Mouse (Mus musculus) mouse trophoblast stem cell (cell line): ENCODE results near the gene Foxp1.

ENCODE experiments used
- in situ Hi-C, 2 experiments: fragments of 300-500 bp; cut with MseI, MboI; formaldehyde crosslinking; loops; 2 replicates in 1 of 2; 3 replicates in 1 of 2; pipeline ENCODE4 v1.15.1; 2025

Foxp1 gene

GRCm38 (mm10) chr6:99522359-99523108, at the start of gene Foxp1:
Gene Foxp1, minus strand, starts transcription at chr6:99522721.
- in situ Hi-C loops, result no loop called here

GRCm38 (mm10) chr6:99572071-99572470, 49.5 kb upstream of the Foxp1 start:
- in situ Hi-C loops, result no loop called here

- in situ Hi-C loops, result no loop called here
Observed at GRCm38 (mm10) chr6:99566921-99567320, 44.4 kb upstream of the Foxp1 start.

- in situ Hi-C loops, result no loop called here
Observed at GRCm38 (mm10) chr6:99564766-99565165, 42.2 kb upstream of the Foxp1 start.

- in situ Hi-C loops, result no loop called here
Observed at GRCm38 (mm10) chr6:99556950-99557349, 34.4 kb upstream of the Foxp1 start.

DNA sequence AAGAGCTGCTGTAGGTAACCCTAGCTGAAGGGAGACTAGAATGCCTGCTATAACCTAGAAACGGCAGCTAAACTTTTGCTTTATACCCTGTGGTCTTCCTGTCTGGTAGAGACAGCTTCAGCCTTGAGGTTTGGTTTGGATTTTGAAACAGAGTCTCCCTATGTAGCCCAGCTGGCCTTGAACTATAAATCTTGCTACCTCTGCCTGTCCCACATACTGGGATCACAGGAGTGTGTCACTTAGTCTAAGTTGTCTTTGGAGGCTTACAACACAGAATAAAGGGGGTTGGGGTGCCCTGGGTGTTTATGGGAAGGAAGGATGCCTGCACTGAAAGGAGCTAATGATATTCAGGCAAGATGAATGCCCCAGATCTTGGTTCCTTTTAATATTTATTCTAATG, 30.3 kb upstream of the Foxp1 start:
- in situ Hi-C loops, result no loop called here

DNA sequence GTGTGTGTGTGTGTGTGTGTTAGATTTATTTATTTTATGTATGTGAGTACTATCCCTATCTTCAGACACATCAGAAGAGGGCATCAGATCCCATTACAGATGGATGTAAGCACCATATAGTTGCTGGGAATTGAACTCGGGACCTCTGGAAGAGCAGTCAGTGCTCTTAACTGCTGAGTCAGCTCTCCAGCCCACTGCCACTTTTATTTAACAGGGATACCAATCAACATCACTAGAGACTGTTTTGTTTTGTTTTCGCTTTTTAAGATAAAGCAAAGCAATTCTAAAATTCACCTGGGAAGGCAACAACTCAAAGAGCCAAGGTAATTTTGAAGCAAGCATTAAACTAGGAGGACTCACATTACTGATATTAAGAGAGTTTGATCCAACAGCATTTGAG, 23.9 kb upstream of the Foxp1 start:
- in situ Hi-C loops, result no loop called here

GRCm38 (mm10) chr6:99545437-99545836, 22.9 kb upstream of the Foxp1 start:
- in situ Hi-C loops, result no loop called here

- in situ Hi-C loops, result no loop called here
Observed at GRCm38 (mm10) chr6:99541105-99541504, 18.6 kb upstream of the Foxp1 start.

GRCm38 (mm10) chr6:99540653-99541052, 18.1 kb upstream of the Foxp1 start:
- in situ Hi-C loops, result no loop called here

DNA sequence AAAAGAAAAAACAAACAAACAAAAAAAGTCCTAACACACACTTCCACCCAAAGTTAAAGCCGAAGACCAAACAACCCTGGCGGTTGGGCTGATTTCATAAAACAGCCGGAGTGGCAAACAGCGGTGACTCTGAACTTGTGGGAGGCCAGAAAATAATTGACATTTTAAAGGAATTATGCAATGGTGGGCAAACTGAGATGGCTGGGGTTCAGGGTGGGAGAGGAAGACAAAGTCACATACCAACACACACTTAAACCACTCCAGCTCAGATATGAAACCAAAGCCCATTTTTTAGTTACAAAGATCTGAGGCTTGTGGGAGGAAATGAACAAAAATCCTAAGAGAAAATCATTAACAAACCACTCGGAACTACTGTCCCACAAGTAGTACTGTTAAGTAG, 17.6 kb upstream of the Foxp1 start:
- in situ Hi-C loops, result no loop called here

GRCm38 (mm10) chr6:99538194-99538941, 15.8 kb upstream of the Foxp1 start:
- in situ Hi-C loops, result no loop called here

GRCm38 (mm10) chr6:99534211-99534745, 11.8 kb upstream of the Foxp1 start:
- in situ Hi-C loops, result no loop called here

DNA sequence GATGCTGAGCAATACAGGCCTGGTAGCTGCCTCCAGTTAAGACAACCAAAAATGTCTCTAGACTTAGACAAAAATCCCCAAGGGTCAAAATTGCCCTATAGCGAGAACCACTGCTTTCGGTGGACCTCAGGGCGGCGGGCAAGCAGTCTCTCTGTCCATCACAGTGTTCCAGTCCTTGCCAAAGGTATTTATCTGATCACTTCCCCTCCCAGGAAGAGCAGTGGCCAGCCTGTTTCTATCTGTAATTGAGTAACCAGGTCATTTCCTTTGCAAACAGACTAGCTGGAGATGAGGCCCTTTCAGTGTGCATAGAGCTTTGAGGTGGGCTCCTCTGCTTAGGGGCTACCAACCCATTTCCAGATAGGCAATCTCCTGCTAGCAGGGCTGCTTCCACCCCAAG, 9.9 kb upstream of the Foxp1 start:
- in situ Hi-C loops, result no loop called here

DNA sequence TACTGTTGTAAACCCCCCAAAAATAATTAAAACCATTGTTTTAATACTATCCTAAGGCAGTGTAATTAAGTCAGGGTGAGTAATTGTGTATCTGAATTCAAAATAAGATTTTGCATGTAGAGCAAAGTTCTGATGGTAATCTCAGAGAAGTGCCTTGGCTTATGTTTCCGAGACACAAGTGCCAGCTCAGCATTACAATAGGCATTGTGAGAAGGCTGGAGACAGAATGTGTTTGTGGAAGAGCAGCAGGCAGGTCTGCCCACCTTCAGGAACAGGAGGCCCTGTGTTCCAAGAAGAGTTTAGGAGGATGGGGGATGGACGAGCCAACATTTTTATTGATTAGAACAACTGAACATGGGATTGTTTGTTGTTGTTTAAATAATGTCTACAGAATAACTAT, 6.5 kb upstream of the Foxp1 start:
- in situ Hi-C loops, result no loop called here

- in situ Hi-C loops, result no loop called here
Observed at GRCm38 (mm10) chr6:99527457-99528105, 5.1 kb upstream of the Foxp1 start.

DNA sequence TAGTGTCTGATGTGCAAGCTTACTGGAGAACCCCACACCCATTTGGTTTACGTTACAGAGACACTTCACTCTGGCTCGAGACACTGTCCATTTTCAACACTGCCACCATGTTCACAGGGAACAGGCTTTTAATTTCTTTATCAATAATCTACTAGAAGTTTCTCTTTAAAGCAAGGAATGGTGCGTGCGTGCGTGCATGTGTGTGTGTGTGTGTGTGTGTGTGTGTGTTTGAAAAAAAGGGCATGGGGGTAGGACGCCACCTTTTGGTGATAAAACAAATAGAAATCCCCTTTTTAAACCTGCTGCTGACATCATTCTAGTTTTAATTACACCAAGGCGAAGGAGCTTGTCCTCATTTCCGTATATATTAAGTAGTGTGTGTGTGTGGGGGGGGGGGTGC, 2.8 kb upstream of the Foxp1 start:
- in situ Hi-C loops, result no loop called here

- in situ Hi-C loops, result no loop called here
Observed at GRCm38 (mm10) chr6:99523679-99524370, 1.3 kb upstream of the Foxp1 start.

- in situ Hi-C loops, result no loop called here
Observed at GRCm38 (mm10) chr6:99523109-99523632, 650 bp upstream of the Foxp1 start.

DNA sequence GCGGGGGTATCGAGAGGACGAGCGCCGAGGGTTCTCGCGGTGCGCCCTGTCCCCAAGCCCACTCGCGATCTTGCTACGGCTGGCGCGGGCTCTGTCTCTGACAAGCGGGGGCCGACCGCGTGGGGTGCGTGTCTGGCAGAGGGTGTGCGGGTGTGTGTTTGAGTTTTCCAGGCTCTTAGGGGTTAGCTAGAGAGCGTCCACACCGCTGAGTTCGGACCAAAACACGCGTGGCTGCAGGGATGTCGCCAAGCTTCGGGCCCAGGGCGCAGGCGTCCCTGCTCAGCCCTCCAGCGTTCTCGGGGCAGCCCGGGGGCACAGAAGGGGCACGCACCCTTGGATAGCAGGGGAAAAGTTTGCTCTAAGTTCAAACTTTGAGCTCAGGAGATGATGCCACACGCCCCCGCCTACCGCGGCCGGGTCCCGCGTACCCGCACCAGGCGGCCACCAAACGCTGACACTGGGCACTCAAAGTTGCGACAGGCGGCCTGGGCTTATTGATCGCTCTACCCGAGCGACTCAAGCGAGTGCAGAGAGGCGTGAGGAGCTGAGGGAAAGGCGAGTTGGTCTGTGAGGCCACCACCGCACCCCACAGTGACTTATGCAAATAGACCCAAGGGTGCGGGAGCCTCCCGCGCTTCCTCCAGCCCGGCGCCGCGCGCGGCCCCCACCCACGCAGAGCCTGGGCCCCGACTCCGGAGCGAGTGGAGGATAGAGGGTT, 721 bp downstream of the Foxp1 start:
- in situ Hi-C loops, result no loop called here
